Comparison of ENCODE assay signal across 9 mouse cellular contexts in genomic region chr7:44398570-44398969, GRCm38 (mm10). TPM values are rescaled to one million over a fixed set of nuclear protein-coding genes. Genes with fewer than 3 reads are reported as not detected.
DNase-seq lines count a peak whose midpoint lies in the region; ATAC-seq and TF ChIP-seq lines count a peak whose summit lies in the region.
"Had no signal": no experiment of that assay in that cellular context is flagged by ENCODE, and none has a peak within 500 bp of the region (broad histone marks: within the 10 kb centered on the region; RNA-seq: fewer than 3 reads in every experiment).

No protein-coding gene starts in this region.

- H3K4me1 ChIP-seq in embryonic facial prominence, embryonic 12.5 days = no peaks in the 10 kb centered on the region
- no peaks in the 10 kb centered on the region for H3K4me1 ChIP-seq in hindbrain, embryonic 11.5 days (replicated peaks; ENCODE audit: control insufficient read depth, insufficient read depth, low read length)
- H3K4me1 ChIP-seq in limb, embryonic 11.5 days (ENCODE audit: control insufficient read depth, insufficient read depth, low read length) = no peaks in the 10 kb centered on the region
- no peaks in the 10 kb centered on the region for H3K4me1 ChIP-seq in midbrain, embryonic 14.5 days (ENCODE audit: control insufficient read depth, insufficient read depth, low read length)
- H3K4me1 ChIP-seq in stomach, postnatal 0 days (replicated peaks; ENCODE audit: control insufficient read depth, insufficient read depth) = no peaks in the 10 kb centered on the region
- H3K4me1 ChIP-seq: embryonic facial prominence, embryonic 13.5 days had no signal

- H3K27ac ChIP-seq in layer of hippocampus, adult 2 months = no peak overlapping the region
- no peak overlapping the region for H3K27ac ChIP-seq in embryonic facial prominence, embryonic 12.5 days
- H3K27ac ChIP-seq in hindbrain, embryonic 11.5 days (ENCODE audit: low read depth, low read length) = no peak overlapping the region
- no peak overlapping the region for H3K27ac ChIP-seq in limb, embryonic 11.5 days (replicated peaks; ENCODE audit: low read depth, low read length)
- H3K27ac ChIP-seq in midbrain, embryonic 14.5 days (replicated peaks; ENCODE audit: low read depth, low read length) = no peak overlapping the region
- no peak overlapping the region for H3K27ac ChIP-seq in stomach, postnatal 0 days (replicated peaks)
- H3K27ac ChIP-seq: embryonic facial prominence, embryonic 13.5 days had no signal

- H3K36me3 ChIP-seq in embryonic facial prominence, embryonic 12.5 days = no peaks in the 10 kb centered on the region
- no peaks in the 10 kb centered on the region for H3K36me3 ChIP-seq in hindbrain, embryonic 11.5 days (ENCODE audit: control insufficient read depth, insufficient read depth, low read length)
- no peaks in the 10 kb centered on the region for H3K36me3 ChIP-seq in limb, embryonic 11.5 days (ENCODE audit: control insufficient read depth, insufficient read depth, low read length)
- H3K36me3 ChIP-seq in midbrain, embryonic 14.5 days (ENCODE audit: control insufficient read depth, insufficient read depth, low read length) = no peaks in the 10 kb centered on the region
- H3K36me3 ChIP-seq in stomach, postnatal 0 days (ENCODE audit: control insufficient read depth, insufficient read depth, low read length) = no peaks in the 10 kb centered on the region
- H3K36me3 ChIP-seq: embryonic facial prominence, embryonic 13.5 days had no signal

- peak in 1 of 2 experiments; percentile 63 for DNase-seq in layer of hippocampus, adult 2 months (ENCODE audit: low spot score in 2 of 2)
- no peak for DNase-seq in layer of hippocampus, adult 9-11 months
- DNase-seq in adrenal gland, postnatal 25 days = peak; percentile 37
- peak; percentile 67 for DNase-seq in hindbrain, embryonic 11.5 days (ENCODE audit: low spot score)
- DNase-seq in limb, embryonic 11.5 days (ENCODE audit: low spot score) = peak; percentile 59
- peak; percentile 83 for DNase-seq in midbrain, embryonic 14.5 days
- peak; percentile 73 for DNase-seq in stomach, postnatal 0 days (ENCODE audit: low spot score)

- no peak overlapping the region for H3K4me2 ChIP-seq in embryonic facial prominence, embryonic 12.5 days (replicated peaks)
- H3K4me2 ChIP-seq in hindbrain, embryonic 11.5 days (replicated peaks; ENCODE audit: low read depth, low read length) = no peak overlapping the region
- no peak overlapping the region for H3K4me2 ChIP-seq in limb, embryonic 11.5 days (ENCODE audit: low read depth, severe bottlenecking)
- no peak overlapping the region for H3K4me2 ChIP-seq in midbrain, embryonic 14.5 days (ENCODE audit: low read length)
- no peak overlapping the region for H3K4me2 ChIP-seq in stomach, postnatal 0 days (replicated peaks; ENCODE audit: low read depth)
- H3K4me2 ChIP-seq: embryonic facial prominence, embryonic 13.5 days had no signal

- peaks cover 2% of the 10 kb centered on the region for H3K27me3 ChIP-seq in embryonic facial prominence, embryonic 12.5 days
- no peaks in the 10 kb centered on the region for H3K27me3 ChIP-seq in hindbrain, embryonic 11.5 days (ENCODE audit: control insufficient read depth, insufficient read depth, low read length)
- H3K27me3 ChIP-seq in limb, embryonic 11.5 days (ENCODE audit: control insufficient read depth, insufficient read depth, low read length) = no peaks in the 10 kb centered on the region
- H3K27me3 ChIP-seq in midbrain, embryonic 14.5 days (ENCODE audit: control insufficient read depth, insufficient read depth, low read length) = no peaks in the 10 kb centered on the region
- H3K27me3 ChIP-seq in stomach, postnatal 0 days (ENCODE audit: control insufficient read depth, insufficient read depth, low read length) = no peaks in the 10 kb centered on the region

- no peak overlapping the region for H3K9ac ChIP-seq in embryonic facial prominence, embryonic 12.5 days
- H3K9ac ChIP-seq in hindbrain, embryonic 11.5 days (ENCODE audit: low read depth, low read length) = no peak overlapping the region
- H3K9ac ChIP-seq in limb, embryonic 11.5 days (ENCODE audit: low read length) = no peak overlapping the region
- H3K9ac ChIP-seq in midbrain, embryonic 14.5 days (replicated peaks; ENCODE audit: low read length) = no peak overlapping the region
- no peak overlapping the region for H3K9ac ChIP-seq in stomach, postnatal 0 days (ENCODE audit: low read length)

- 16% methylated on average over 3 of the region's 3 CpGs for WGBS in embryonic facial prominence, embryonic 12.5 days
- WGBS in hindbrain, embryonic 11.5 days = 7% methylated on average over 3 of the region's 3 CpGs
- WGBS in limb, embryonic 11.5 days = 14% methylated on average over 3 of the region's 3 CpGs
- WGBS in midbrain, embryonic 14.5 days = 20% methylated on average over 3 of the region's 3 CpGs
- WGBS in stomach, postnatal 0 days = 7% methylated on average over 3 of the region's 3 CpGs

- no peak for TF ChIP-seq EP300 in stomach, postnatal 0 days (optimal IDR thresholded peaks at IDR 0.05)

- peak; percentile 81 for TF ChIP-seq CTCF in layer of hippocampus, adult 2 months (conservative IDR thresholded peaks at IDR 0.05)
- TF ChIP-seq CTCF in stomach, postnatal 0 days (IDR thresholded peaks at IDR 0.05; ENCODE audit: low read depth) = peak; percentile 79

- no peaks in the 10 kb centered on the region for H3K9me3 ChIP-seq in embryonic facial prominence, embryonic 12.5 days
- H3K9me3 ChIP-seq in hindbrain, embryonic 11.5 days (ENCODE audit: control insufficient read depth, low read length) = no peaks in the 10 kb centered on the region
- H3K9me3 ChIP-seq in limb, embryonic 11.5 days (ENCODE audit: control insufficient read depth, low read length) = no peaks in the 10 kb centered on the region
- H3K9me3 ChIP-seq in midbrain, embryonic 14.5 days (ENCODE audit: control insufficient read depth, low read length) = no peaks in the 10 kb centered on the region
- no peaks in the 10 kb centered on the region for H3K9me3 ChIP-seq in stomach, postnatal 0 days (ENCODE audit: control insufficient read depth, low read length)
- H3K9me3 ChIP-seq: embryonic facial prominence, embryonic 13.5 days had no signal

- ATAC-seq in embryonic facial prominence, embryonic 12.5 days (ENCODE audit: insufficient number of reproducible peaks, insufficient read depth, low FRiP score, low TSS enrichment) = peak; percentile 22; the same call in 1 of the 2 replicates
- ATAC-seq in hindbrain, embryonic 11.5 days (ENCODE audit: low FRiP score) = peak; percentile 75
- ATAC-seq in limb, embryonic 11.5 days (ENCODE audit: insufficient number of reproducible peaks, low FRiP score, low TSS enrichment, low read depth) = no peak
- peak; percentile 69 for ATAC-seq in midbrain, embryonic 14.5 days (ENCODE audit: low FRiP score, low TSS enrichment)
- ATAC-seq in stomach, postnatal 0 days (ENCODE audit: low FRiP score, low TSS enrichment) = peak; percentile 81

- H3K4me3 ChIP-seq in layer of hippocampus, adult 2 months = no peak overlapping the region
- H3K4me3 ChIP-seq in embryonic facial prominence, embryonic 12.5 days = no peak overlapping the region
- H3K4me3 ChIP-seq in hindbrain, embryonic 11.5 days (ENCODE audit: low read depth, low read length) = no peak overlapping the region
- no peak overlapping the region for H3K4me3 ChIP-seq in limb, embryonic 11.5 days (ENCODE audit: low read depth, low read length)
- no peak overlapping the region for H3K4me3 ChIP-seq in midbrain, embryonic 14.5 days (replicated peaks; ENCODE audit: low read depth, low read length)
- no peak overlapping the region for H3K4me3 ChIP-seq in stomach, postnatal 0 days (ENCODE audit: low read depth, low read length)
- H3K4me3 ChIP-seq: embryonic facial prominence, embryonic 13.5 days had no signal

RNA-seq across cellular contexts. Expression of gene 1700008O03Rik, which starts 12.9 kb away (rescaled TPM):
- 1 to 10 TPM; 3.0 to 3.3 TPM for total RNA-seq in layer of hippocampus, adult 2 months (2021)
- 2.3 TPM in 1 of 2 replicates, not detected in the other for total RNA-seq in adrenal gland, postnatal 25 days (2021)
- 0.86 and 1.1 TPM in 2 replicates for polyA plus RNA-seq in embryonic facial prominence, embryonic 12.5 days (2016; fragmentation: Nextera tagmentation; extraction: Ambion mirVana)
- polyA plus RNA-seq in hindbrain, embryonic 11.5 days (2014; fragmentation: Nextera tagmentation; extraction: Ambion mirVana) = 1.3 and 1.4 TPM in 2 replicates
- 0.37 and 0.53 TPM in 2 replicates for polyA plus RNA-seq in limb, embryonic 11.5 days (2014; fragmentation: Nextera tagmentation; extraction: Ambion mirVana)
- 1.7 and 1.9 TPM in 2 replicates for polyA plus RNA-seq in midbrain, embryonic 14.5 days (2014; fragmentation: Nextera tagmentation; extraction: Ambion mirVana)
- polyA plus RNA-seq in stomach, postnatal 0 days (2015; fragmentation: Nextera tagmentation; extraction: Ambion mirVana) = 0.68 and 0.75 TPM in 2 replicates

RNA-seq across cellular contexts. Expression of gene Syt3, which starts 14.7 kb away (rescaled TPM):
- 10 to 100 TPM; 89.4 to 95.9 TPM for total RNA-seq in layer of hippocampus, adult 2 months (2021)
- total RNA-seq in adrenal gland, postnatal 25 days (2021) = 4.1 and 5.7 TPM in 2 replicates
- polyA plus RNA-seq in embryonic facial prominence, embryonic 12.5 days (2016; fragmentation: Nextera tagmentation; extraction: Ambion mirVana) = 2.9 and 3.3 TPM in 2 replicates
- polyA plus RNA-seq in hindbrain, embryonic 11.5 days (2014; fragmentation: Nextera tagmentation; extraction: Ambion mirVana) = 2.4 and 3.5 TPM in 2 replicates
- 2.1 TPM in 2 replicates for polyA plus RNA-seq in limb, embryonic 11.5 days (2014; fragmentation: Nextera tagmentation; extraction: Ambion mirVana)
- 39.5 and 48.5 TPM in 2 replicates for polyA plus RNA-seq in midbrain, embryonic 14.5 days (2014; fragmentation: Nextera tagmentation; extraction: Ambion mirVana)
- polyA plus RNA-seq in stomach, postnatal 0 days (2015; fragmentation: Nextera tagmentation; extraction: Ambion mirVana) = 1.2 and 1.4 TPM in 2 replicates

RNA-seq across cellular contexts. Expression of gene Lrrc4b, which starts 30.2 kb away (rescaled TPM):
- total RNA-seq in layer of hippocampus, adult 2 months (2021) = 100 to 1,000 TPM; 318 to 334 TPM
- 4.3 and 5.8 TPM in 2 replicates for total RNA-seq in adrenal gland, postnatal 25 days (2021)
- 2.3 and 2.6 TPM in 2 replicates for polyA plus RNA-seq in embryonic facial prominence, embryonic 12.5 days (2016; fragmentation: Nextera tagmentation; extraction: Ambion mirVana)
- 9.1 and 11.4 TPM in 2 replicates for polyA plus RNA-seq in hindbrain, embryonic 11.5 days (2014; fragmentation: Nextera tagmentation; extraction: Ambion mirVana)
- polyA plus RNA-seq in limb, embryonic 11.5 days (2014; fragmentation: Nextera tagmentation; extraction: Ambion mirVana) = 0.51 and 0.60 TPM in 2 replicates
- polyA plus RNA-seq in midbrain, embryonic 14.5 days (2014; fragmentation: Nextera tagmentation; extraction: Ambion mirVana) = 28.4 and 39.0 TPM in 2 replicates
- polyA plus RNA-seq in stomach, postnatal 0 days (2015; fragmentation: Nextera tagmentation; extraction: Ambion mirVana) = 0.36 and 0.52 TPM in 2 replicates
